Mouse (Mus musculus): ENCODE data around the gene Rac3. TPM values are rescaled to one million over a fixed set of nuclear protein-coding genes. Genes with fewer than 3 reads are reported as not detected.

The Rac3 gene
- total and polyA plus RNA-seq, 2 experiments from 2014 or later: 639 to 698 TPM

GRCm38 (mm10) chr11:120704486-120705325 lies 16.6 kb upstream of the Rac3 start:
- Histone ChIP-seq H3K36me3 (ENCODE audit: insufficient read depth, low read length) (peaks cover 13% of the 10 kb centered on the region), H3K4me3 (ENCODE audit: low read length) (no peak overlapping the region), H3K9me3 (ENCODE audit: low read length) (no peaks in the 10 kb centered on the region), H3K27me3 (ENCODE audit: insufficient read depth, low read length) (no peaks in the 10 kb centered on the region), H3K27ac (no peak overlapping the region), H3K4me2 (ENCODE audit: low read depth, low read length) (no peak overlapping the region), H3K9ac (replicated peaks; ENCODE audit: low read length) (no peak overlapping the region), H3K4me1 (ENCODE audit: insufficient read depth, low read length) (0 out of 2 replicates have a peak, but pooled peaks cover 8% of the 10 kb centered on the region)
- WGBS: 17% methylated on average over 8 of the region's 8 CpGs
- TF ChIP-seq CTCF (IDR thresholded peaks at IDR 0.05; ENCODE audit: low read depth): no peak
- DNase-seq (ENCODE audit: low spot score) (no peak), ATAC-seq (no peak)

- no peak overlapping the region for H3K9ac ChIP-seq (replicated peaks; ENCODE audit: low read length)
- H3K4me1 ChIP-seq (ENCODE audit: insufficient read depth, low read length): 0 out of 2 replicates have a peak, but pooled peaks cover 8% of the 10 kb centered on the region
- no peak overlapping the region for H3K4me2 ChIP-seq (ENCODE audit: low read depth, low read length)
- ATAC-seq (no peak), DNase-seq (ENCODE audit: low spot score) (no peak)
- H3K36me3 ChIP-seq (ENCODE audit: insufficient read depth, low read length): peaks cover 16% of the 10 kb centered on the region
- no peaks in the 10 kb centered on the region for H3K9me3 ChIP-seq (ENCODE audit: low read length)
- no peaks in the 10 kb centered on the region for H3K27me3 ChIP-seq (ENCODE audit: insufficient read depth, low read length)
- WGBS: 68% methylated on average over 5 of the region's 5 CpGs
- no peak for TF ChIP-seq CTCF (IDR thresholded peaks at IDR 0.05; ENCODE audit: low read depth)
- no peak overlapping the region for H3K27ac ChIP-seq
- no peak overlapping the region for H3K4me3 ChIP-seq (ENCODE audit: low read length)
Observed at GRCm38 (mm10) chr11:120706120-120706519, 15.2 kb upstream of the Rac3 start.

- DNase-seq (ENCODE audit: low spot score): no peak
- no peak for ATAC-seq
- Histone ChIP-seq H3K4me3 (ENCODE audit: low read length) (no peak overlapping the region), H3K9ac (replicated peaks; ENCODE audit: low read length) (no peak overlapping the region), H3K27ac (no peak overlapping the region), H3K9me3 (ENCODE audit: low read length) (no peaks in the 10 kb centered on the region), H3K36me3 (ENCODE audit: insufficient read depth, low read length) (peaks cover 8% of the 10 kb centered on the region; the same call in 1 of the 2 replicates), H3K4me2 (ENCODE audit: low read depth, low read length) (no peak overlapping the region), H3K4me1 (ENCODE audit: insufficient read depth, low read length) (0 out of 2 replicates have a peak, but pooled peaks cover 8% of the 10 kb centered on the region), H3K27me3 (ENCODE audit: insufficient read depth, low read length) (no peaks in the 10 kb centered on the region)
- WGBS: 19% methylated on average over 12 of the region's 12 CpGs
- TF ChIP-seq CTCF (IDR thresholded peaks at IDR 0.05; ENCODE audit: low read depth): no peak
Observed at GRCm38 (mm10) chr11:120707225-120707624, 14.0 kb upstream of the Rac3 start.

- TF ChIP-seq CTCF (IDR thresholded peaks at IDR 0.05; ENCODE audit: low read depth): no peak
- ATAC-seq (no peak), DNase-seq (ENCODE audit: low spot score) (no peak)
- no peak overlapping the region for H3K27ac ChIP-seq
- no peaks in the 10 kb centered on the region for H3K27me3 ChIP-seq (ENCODE audit: insufficient read depth, low read length)
- no peak overlapping the region for H3K4me2 ChIP-seq (ENCODE audit: low read depth, low read length)
- no peaks in the 10 kb centered on the region for H3K9me3 ChIP-seq (ENCODE audit: low read length)
- H3K9ac ChIP-seq (replicated peaks; ENCODE audit: low read length): no peak overlapping the region
- H3K36me3 ChIP-seq (ENCODE audit: insufficient read depth, low read length): peaks cover 8% of the 10 kb centered on the region; the same call in 1 of the 2 replicates
- WGBS: 45% methylated on average over 5 of the region's 5 CpGs
- H3K4me3 ChIP-seq (ENCODE audit: low read length): no peak overlapping the region
- H3K4me1 ChIP-seq (ENCODE audit: insufficient read depth, low read length): peaks cover 14% of the 10 kb centered on the region
Observed at GRCm38 (mm10) chr11:120707969-120708368, 13.3 kb upstream of the Rac3 start.

- TF ChIP-seq CTCF (IDR thresholded peaks at IDR 0.05; ENCODE audit: low read depth): no peak
Observed at GRCm38 (mm10) chr11:120709551-120709950, 11.7 kb upstream of the Rac3 start.

GRCm38 (mm10) chr11:120710672-120711071 lies 10.6 kb upstream of the Rac3 start:
- 70% methylated on average over 5 of the region's 5 CpGs for WGBS
- no peak for TF ChIP-seq CTCF (IDR thresholded peaks at IDR 0.05; ENCODE audit: low read depth)
- no peak for ATAC-seq

More at GRCm38 (mm10) chr11:120709551-120709950, 11.7 kb upstream of the Rac3 start:
- no peaks in the 10 kb centered on the region for H3K27me3 ChIP-seq (ENCODE audit: insufficient read depth, low read length)
- 80% methylated on average over 2 of the region's 2 CpGs for WGBS
- no peak overlapping the region for H3K4me2 ChIP-seq (ENCODE audit: low read depth, low read length)
- no peak overlapping the region for H3K27ac ChIP-seq
- H3K36me3 ChIP-seq (ENCODE audit: insufficient read depth, low read length): peaks cover 8% of the 10 kb centered on the region; the same call in 1 of the 2 replicates
- no peak overlapping the region for H3K4me3 ChIP-seq (ENCODE audit: low read length)
- DNase-seq (ENCODE audit: low spot score) (no peak), ATAC-seq (no peak)
- no peaks in the 10 kb centered on the region for H3K9me3 ChIP-seq (ENCODE audit: low read length)
- peaks cover 15% of the 10 kb centered on the region for H3K4me1 ChIP-seq (ENCODE audit: insufficient read depth, low read length)
- H3K9ac ChIP-seq (replicated peaks; ENCODE audit: low read length): no peak overlapping the region

More at GRCm38 (mm10) chr11:120710672-120711071, 10.6 kb upstream of the Rac3 start:
- Histone ChIP-seq H3K9me3 (ENCODE audit: low read length) (no peaks in the 10 kb centered on the region), H3K9ac (replicated peaks; ENCODE audit: low read length) (no peak overlapping the region), H3K4me3 (ENCODE audit: low read length) (no peak overlapping the region), H3K27ac (no peak overlapping the region), H3K4me2 (ENCODE audit: low read depth, low read length) (no peak overlapping the region), H3K36me3 (ENCODE audit: insufficient read depth, low read length) (peaks cover 8% of the 10 kb centered on the region; the same call in 1 of the 2 replicates), H3K27me3 (ENCODE audit: insufficient read depth, low read length) (no peaks in the 10 kb centered on the region), H3K4me1 (ENCODE audit: insufficient read depth, low read length) (peaks cover 16% of the 10 kb centered on the region)
- no peak for DNase-seq (ENCODE audit: low spot score)

Data from hindbrain, postnatal 0 days (tissue).